Mouse (Mus musculus): Measurements from ENCODE around the gene Gm10309.

DNA sequence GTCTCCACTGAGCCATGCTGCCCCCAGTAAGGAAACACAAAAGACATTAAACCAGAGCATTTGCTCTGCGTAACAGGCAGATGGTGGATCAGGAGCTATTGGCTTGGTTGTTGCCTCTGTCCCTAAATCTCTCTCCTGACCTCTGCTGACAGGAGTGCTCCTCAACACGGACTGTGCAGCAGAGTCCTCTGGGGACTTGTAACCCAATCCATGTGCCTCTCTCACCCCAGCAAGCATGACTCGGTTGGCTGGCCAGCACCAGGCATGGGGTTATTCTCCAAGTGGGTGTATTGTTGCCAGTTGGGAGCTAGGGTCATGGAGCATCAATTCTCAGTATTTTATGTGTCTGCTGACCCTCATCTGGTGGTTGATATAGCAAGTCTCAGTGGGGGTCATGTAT, 41.7 kb downstream of the Gm10309 start:
- TF ChIP-seq POLR2A (IDR thresholded peaks at IDR 0.05; ENCODE audit: low read depth, low read length) (no peak), CTCF (IDR thresholded peaks at IDR 0.05; ENCODE audit: extremely low read depth, insufficient read depth, insufficient read length, insufficient replicate concordance) (no peak)

All from spleen, adult 2 months (tissue).